Mouse (Mus musculus) limb, embryonic 14.5 days (tissue): Measurements from ENCODE around the gene Gm19426. TPM values are rescaled to one million over a fixed set of nuclear protein-coding genes. Genes with fewer than 3 reads are reported as not detected.
A peak's percentile ranks its signal among the peaks of the same experiment; 100 is the strongest.

Experiments
- ATAC-seq: fragments of 200-750 bp; cut with Nextera tagmentation; 2 replicates; pipeline ENCODE4 v1.8.0; 2017; ENCODE audit warnings: low read depth, moderate number of reproducible peaks, moderate TSS enrichment; ENCODE audit not compliant: low FRiP score
- DNase-seq: peaks from one replicate; pipeline ENCODE4 v3.0.0-alpha.2; 2015; ENCODE audit warnings: low spot score
- H3K27ac ChIP-seq: fragments of 300-500 bp; sonication (generic); replicated peaks from 2 replicates; pipeline ENCODE4 v1.5.1; 2014; ENCODE audit warnings: low read depth, mild to moderate bottlenecking, low read length, moderate library complexity, mixed read lengths
- H3K27me3 ChIP-seq: fragments of 300-500 bp; sonication (generic); 2 replicates; pipeline ENCODE4 v1.6.1; 2014; ENCODE audit warnings: low read length, mixed read lengths; ENCODE audit not compliant: control insufficient read depth, insufficient read depth
- H3K36me3 ChIP-seq: fragments of 300-500 bp; sonication (generic); 2 replicates; pipeline ENCODE4 v1.6.1; 2014; ENCODE audit warnings: mild to moderate bottlenecking, low read length, moderate library complexity, mixed read lengths; ENCODE audit not compliant: control insufficient read depth, insufficient read depth
- H3K4me1 ChIP-seq: fragments of 300-500 bp; sonication (generic); 2 replicates; pipeline ENCODE4 v1.6.1; 2014; ENCODE audit warnings: antibody characterized with exemption, low read length, mixed read lengths; ENCODE audit not compliant: control insufficient read depth, insufficient read depth
- H3K4me2 ChIP-seq: fragments of 300-500 bp; sonication (generic); replicated peaks from 2 replicates; pipeline ENCODE4 v1.6.1; 2014; ENCODE audit warnings: low read depth, mild to moderate bottlenecking, low read length, moderate library complexity; ENCODE audit not compliant: severe bottlenecking
- H3K4me3 ChIP-seq: fragments of 300-500 bp; sonication (generic); replicated peaks from 2 replicates; pipeline ENCODE4 v1.5.1; 2014; ENCODE audit warnings: low read length
- H3K9ac ChIP-seq: fragments of 300-500 bp; sonication (generic); 2 replicates; pipeline ENCODE4 v1.6.1; 2014; ENCODE audit warnings: mild to moderate bottlenecking, low read depth, low read length, moderate library complexity; ENCODE audit not compliant: severe bottlenecking
- H3K9me3 ChIP-seq: fragments of 300-500 bp; sonication (generic); 2 replicates; pipeline ENCODE4 v1.6.1; 2016; ENCODE audit warnings: low read length; ENCODE audit not compliant: control insufficient read depth
- POLR2A ChIP-seq: fragments of 200-500 bp; IDR thresholded peaks from 2 replicates; pipeline ENCODE4 v1.8.0; 2012; ENCODE audit warnings: inconsistent platforms, mild to moderate bottlenecking, moderate library complexity, borderline replicate concordance; ENCODE audit not compliant: insufficient read depth, insufficient read length; ENCODE audit errors: extremely low read depth
- WGBS: fragments of 180-500 bp; shearing (Covaris S2); extraction: QIAGEN DNeasy Blood & Tissue Kit; methylation state at CpG from one replicate; pipeline ENCODE4 v1.1.7; 2014; 5-methylcytosine and 5-hydroxymethylcytosine counted together
- polyA plus RNA-seq, 2 experiments: library from polyadenylated mRNA; depleted of rRNA in 1 of 2; stranded (reverse) in 1 of 2; unstranded in 1 of 2; fragments of >200 nt; fragmentation: Nextera tagmentation in 1 of 2; extraction: Ambion mirVana in 1 of 2; gene quantifications; 2 replicates each; pipeline versions ENCODE4 v1.2.1 to v1.2.3; 2012 to 2014

Gm19426 gene
- polyA plus RNA-seq, 2 experiments, result 4.3 to 14.9 TPM

DNA sequence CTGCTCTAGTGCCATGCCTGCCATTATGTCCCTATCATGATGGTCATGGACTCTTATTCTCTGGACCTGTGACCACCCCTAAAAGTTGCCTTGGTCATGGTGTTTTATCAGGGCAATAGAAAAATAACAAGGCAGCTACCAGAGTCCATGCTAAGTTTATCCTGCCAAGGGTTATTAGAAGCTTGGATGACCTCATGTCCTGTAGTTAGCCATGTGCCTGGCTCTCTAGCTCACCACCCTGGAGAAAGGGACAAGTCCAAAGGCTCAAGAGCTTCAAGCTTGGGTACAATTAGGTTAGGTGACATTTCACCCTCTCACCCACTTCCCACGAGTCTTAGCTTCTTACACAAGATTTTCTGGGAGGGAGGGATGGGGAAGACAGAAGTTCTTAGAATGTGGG is 19.4 kb upstream of the Gm19426 start:
- no peak overlapping the region for H3K27ac ChIP-seq
- H3K36me3 ChIP-seq, result no peaks in the 10 kb centered on the region
- H3K9me3 ChIP-seq, result no peaks in the 10 kb centered on the region
- H3K9ac ChIP-seq, result no peak overlapping the region
- no peak for TF ChIP-seq POLR2A
- H3K4me1 ChIP-seq, result no peaks in the 10 kb centered on the region
- no peak overlapping the region for H3K4me3 ChIP-seq
- no peak overlapping the region for H3K4me2 ChIP-seq
- ATAC-seq, result no peak
- DNase-seq, result no peak
- WGBS, result 50% methylated on average over 1 of the region's 1 CpGs
- H3K27me3 ChIP-seq, result no peaks in the 10 kb centered on the region

DNA sequence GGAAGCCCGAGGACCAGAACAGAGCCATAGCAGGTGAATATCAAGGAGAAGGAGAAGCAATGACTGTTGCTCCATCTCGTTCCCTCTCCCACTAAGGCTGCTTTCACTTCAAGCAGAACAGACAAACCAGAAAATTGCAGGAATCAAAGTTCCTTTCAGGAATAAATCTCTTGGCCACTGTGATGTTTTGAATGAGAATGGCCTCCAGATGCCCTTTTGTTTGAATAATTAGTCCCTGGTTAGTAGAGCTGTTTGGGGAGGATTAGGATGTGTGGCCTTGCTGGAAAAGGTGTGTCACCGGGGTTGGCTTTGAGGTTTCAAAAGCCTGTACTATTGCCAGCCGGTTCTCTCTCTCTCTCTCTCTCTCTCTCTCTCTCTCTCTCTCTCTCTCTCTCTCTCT is 18.8 kb upstream of the Gm19426 start:
- TF ChIP-seq POLR2A, result no peak
- Histone ChIP-seq H3K9me3 (no peaks in the 10 kb centered on the region), H3K27me3 (no peaks in the 10 kb centered on the region), H3K36me3 (no peaks in the 10 kb centered on the region), H3K27ac (no peak overlapping the region), H3K9ac (no peak overlapping the region), H3K4me2 (no peak overlapping the region), H3K4me1 (no peaks in the 10 kb centered on the region), H3K4me3 (no peak overlapping the region)
- DNase-seq, result no peak
- WGBS, result 64% methylated on average over 3 of the region's 4 CpGs
- no peak for ATAC-seq

GRCm38 (mm10) chr2:84761840-84762239 is 18.4 kb upstream of the Gm19426 start:
- TF ChIP-seq POLR2A, result no peak
- H3K4me1 ChIP-seq, result no peaks in the 10 kb centered on the region
- H3K4me2 ChIP-seq, result no peak overlapping the region
- 86% methylated on average over 1 of the region's 1 CpGs for WGBS
- H3K27ac ChIP-seq, result no peak overlapping the region
- no peaks in the 10 kb centered on the region for H3K27me3 ChIP-seq
- no peak overlapping the region for H3K4me3 ChIP-seq
- H3K36me3 ChIP-seq, result no peaks in the 10 kb centered on the region
- DNase-seq (no peak), ATAC-seq (no peak)
- no peak overlapping the region for H3K9ac ChIP-seq
- H3K9me3 ChIP-seq, result no peaks in the 10 kb centered on the region

GRCm38 (mm10) chr2:84761309-84761708 is 17.9 kb upstream of the Gm19426 start:
- DNase-seq, result no peak
- WGBS, result 79% methylated on average over 3 of the region's 3 CpGs
- Histone ChIP-seq H3K4me1 (no peaks in the 10 kb centered on the region), H3K27me3 (no peaks in the 10 kb centered on the region), H3K9ac (no peak overlapping the region), H3K4me2 (no peak overlapping the region), H3K36me3 (no peaks in the 10 kb centered on the region), H3K27ac (no peak overlapping the region), H3K9me3 (no peaks in the 10 kb centered on the region), H3K4me3 (no peak overlapping the region)
- no peak for TF ChIP-seq POLR2A
- ATAC-seq, result no peak

GRCm38 (mm10) chr2:84760777-84761176 is 17.3 kb upstream of the Gm19426 start:
- Histone ChIP-seq H3K4me3 (no peak overlapping the region), H3K4me1 (no peaks in the 10 kb centered on the region), H3K9ac (no peak overlapping the region), H3K27ac (no peak overlapping the region), H3K4me2 (no peak overlapping the region), H3K36me3 (no peaks in the 10 kb centered on the region), H3K9me3 (no peaks in the 10 kb centered on the region), H3K27me3 (no peaks in the 10 kb centered on the region)
- WGBS, result 63% methylated on average over 8 of the region's 8 CpGs
- DNase-seq (no peak), ATAC-seq (no peak)
- no peak for TF ChIP-seq POLR2A

DNA sequence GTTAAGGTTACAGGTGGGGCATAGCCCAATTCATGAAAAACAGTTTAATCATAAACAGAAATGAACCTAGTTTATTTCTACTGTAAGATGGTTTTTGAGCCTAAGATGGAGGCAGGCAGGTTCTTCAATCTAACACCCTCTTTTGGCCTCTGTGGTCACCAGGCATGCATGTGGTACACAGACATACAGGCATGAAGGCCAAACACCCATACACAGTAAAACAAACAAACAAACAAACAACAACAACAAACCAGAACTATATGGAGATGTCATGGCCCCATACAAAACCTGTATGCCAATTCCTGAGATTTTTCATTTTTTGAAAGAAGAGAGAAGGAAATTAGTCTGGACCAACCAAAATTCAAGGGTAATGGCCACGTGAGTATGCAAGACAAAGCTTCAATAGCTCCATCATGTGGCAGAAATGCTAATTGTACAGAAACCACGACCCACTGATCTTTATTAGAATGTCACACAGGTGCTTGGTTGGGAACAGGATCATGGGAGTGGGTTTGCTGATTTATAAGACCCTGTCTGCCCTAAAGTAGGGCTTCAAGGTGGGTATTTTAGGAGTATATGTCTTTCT is 15.2 kb upstream of the Gm19426 start:
- H3K27ac ChIP-seq, result no peak overlapping the region
- H3K36me3 ChIP-seq, result no peaks in the 10 kb centered on the region
- H3K9me3 ChIP-seq, result no peaks in the 10 kb centered on the region
- no peak overlapping the region for H3K4me2 ChIP-seq
- ATAC-seq (peak; percentile 77), DNase-seq (peak; percentile 72)
- 2% methylated on average over 2 of the region's 2 CpGs for WGBS
- H3K9ac ChIP-seq, result no peak overlapping the region
- H3K4me3 ChIP-seq, result no peak overlapping the region
- H3K4me1 ChIP-seq, result no peaks in the 10 kb centered on the region
- H3K27me3 ChIP-seq, result no peaks in the 10 kb centered on the region
- TF ChIP-seq POLR2A, result no peak
